Mouse (Mus musculus): Measurements from ENCODE around the gene Tnfsf9. TPM values are rescaled to one million over a fixed set of nuclear protein-coding genes. Genes with fewer than 3 reads are reported as not detected.
A peak's percentile ranks its signal among the peaks of the same experiment; 100 is the strongest.

Gene Tnfsf9
- 8.0 and 8.8 TPM in 2 replicates for polyA plus RNA-seq (2016; fragmentation: Nextera tagmentation; extraction: Ambion mirVana)

- peak within 1 kb of the TSS; percentile 88 for H3K27ac ChIP-seq (replicated peaks)
- WGBS = under 1% methylated on average over 61 of the region's 61 CpGs
These were observed at the start of gene Tnfsf9 for GRCm38 (mm10) chr17:57105181-57106034. Gene Tnfsf9, plus strand, starts transcription at chr17:57105325.

GRCm38 (mm10) chr17:57056246-57056645 is 48.9 kb upstream of the Tnfsf9 start:
- DNase-seq (ENCODE audit: low spot score) = no peak
- H3K4me1 ChIP-seq = peaks cover 25% of the 10 kb centered on the region
- H3K9me3 ChIP-seq = no peaks in the 10 kb centered on the region
- H3K36me3 ChIP-seq (replicated peaks) = peaks cover 34% of the 10 kb centered on the region
- H3K27ac ChIP-seq (replicated peaks) = no peak overlapping the region
- peaks cover 26% of the 10 kb centered on the region for H3K27me3 ChIP-seq (replicated peaks; ENCODE audit: low read depth, poor library complexity, severe bottlenecking)
- WGBS = 80% methylated on average over 3 of the region's 3 CpGs
- no peak overlapping the region for H3K4me3 ChIP-seq

More at GRCm38 (mm10) chr17:57105181-57106034, at the start of gene Tnfsf9:
- peaks cover 30% of the 10 kb centered on the region for H3K4me1 ChIP-seq
- no peaks in the 10 kb centered on the region for H3K9me3 ChIP-seq
- no peaks in the 10 kb centered on the region for H3K36me3 ChIP-seq (replicated peaks)
- H3K27me3 ChIP-seq (replicated peaks; ENCODE audit: low read depth, poor library complexity, severe bottlenecking) = 0 out of 2 replicates have a peak, but pooled peaks cover 3% of the 10 kb centered on the region
- DNase-seq (ENCODE audit: low spot score) = peak; percentile 84
- H3K4me3 ChIP-seq = peak within 1 kb of the TSS; percentile 80

- peaks cover 36% of the 10 kb centered on the region for H3K4me1 ChIP-seq
- no peaks in the 10 kb centered on the region for H3K9me3 ChIP-seq
- WGBS = 0% methylated on average over 22 of the region's 22 CpGs
- peaks cover 53% of the 10 kb centered on the region for H3K27me3 ChIP-seq (replicated peaks; ENCODE audit: low read depth, poor library complexity, severe bottlenecking)
- peak; percentile 46 for DNase-seq (ENCODE audit: low spot score)
- peak within 1 kb of the TSS; percentile 82 for H3K27ac ChIP-seq (replicated peaks)
- H3K36me3 ChIP-seq (replicated peaks) = peaks cover 15% of the 10 kb centered on the region; the same call in 1 of the 2 replicates
- H3K4me3 ChIP-seq = peak within 1 kb of the TSS; percentile 88
These were observed 46.1 kb upstream of the Tnfsf9 start, which contains the start of gene Crb3 for GRCm38 (mm10) chr17:57058891-57059485. Gene Crb3, plus strand, starts transcription at chr17:57059105.

- 0% methylated on average over 38 of the region's 45 CpGs for WGBS
- peaks cover 36% of the 10 kb centered on the region for H3K4me1 ChIP-seq
- H3K9me3 ChIP-seq = no peaks in the 10 kb centered on the region
- peaks cover 59% of the 10 kb centered on the region for H3K27me3 ChIP-seq (replicated peaks; ENCODE audit: low read depth, poor library complexity, severe bottlenecking)
- 0 out of 2 replicates have a peak, but pooled peaks cover 15% of the 10 kb centered on the region for H3K36me3 ChIP-seq (replicated peaks)
- H3K27ac ChIP-seq (replicated peaks) = peak within 1 kb of the TSS; percentile 82
- DNase-seq (ENCODE audit: low spot score) = peak; percentile 90
- H3K4me3 ChIP-seq = peak within 1 kb of the TSS; percentile 88
These were observed 45.6 kb upstream of the Tnfsf9 start, which contains the start of gene Slc25a23 for GRCm38 (mm10) chr17:57059486-57059977. Gene Slc25a23, minus strand, starts transcription at chr17:57059863.

- Histone ChIP-seq H3K27me3 (replicated peaks; ENCODE audit: low read depth, poor library complexity, severe bottlenecking) (peaks cover 67% of the 10 kb centered on the region), H3K36me3 (replicated peaks) (0 out of 2 replicates have a peak, but pooled peaks cover 9% of the 10 kb centered on the region), H3K4me1 (peaks cover 36% of the 10 kb centered on the region), H3K27ac (replicated peaks) (peak overlapping the region; percentile 82), H3K4me3 (peak overlapping the region; percentile 88), H3K9me3 (no peaks in the 10 kb centered on the region)
- DNase-seq (ENCODE audit: low spot score) = peak; percentile 93
- WGBS = under 1% methylated on average over 44 of the region's 44 CpGs
These were observed 44.8 kb upstream of the Tnfsf9 start for GRCm38 (mm10) chr17:57060231-57060801.

GRCm38 (mm10) chr17:57061069-57061468 is 44.1 kb upstream of the Tnfsf9 start:
- DNase-seq (ENCODE audit: low spot score) = no peak
- H3K9me3 ChIP-seq = no peaks in the 10 kb centered on the region
- peak overlapping the region; percentile 88 for H3K4me3 ChIP-seq
- H3K36me3 ChIP-seq (replicated peaks) = 0 out of 2 replicates have a peak, but pooled peaks cover 4% of the 10 kb centered on the region
- WGBS = 47% methylated on average over 10 of the region's 10 CpGs
- peaks cover 36% of the 10 kb centered on the region for H3K4me1 ChIP-seq
- no peak overlapping the region for H3K27ac ChIP-seq (replicated peaks)
- H3K27me3 ChIP-seq (replicated peaks; ENCODE audit: low read depth, poor library complexity, severe bottlenecking) = peaks cover 70% of the 10 kb centered on the region

- peaks cover 79% of the 10 kb centered on the region for H3K27me3 ChIP-seq (replicated peaks; ENCODE audit: low read depth, poor library complexity, severe bottlenecking)
- no peaks in the 10 kb centered on the region for H3K9me3 ChIP-seq
- 1% methylated on average over 39 of the region's 39 CpGs for WGBS
- DNase-seq (ENCODE audit: low spot score) = peak; percentile 58
- H3K4me3 ChIP-seq = peak overlapping the region; percentile 51
- H3K4me1 ChIP-seq = peaks cover 36% of the 10 kb centered on the region
- H3K27ac ChIP-seq (replicated peaks) = peak overlapping the region; percentile 7; the same call in 1 of the 2 replicates
- no peaks in the 10 kb centered on the region for H3K36me3 ChIP-seq (replicated peaks)
These were observed 43.1 kb upstream of the Tnfsf9 start for GRCm38 (mm10) chr17:57062011-57062521.

- under 1% methylated on average over 22 of the region's 22 CpGs for WGBS
- H3K36me3 ChIP-seq (replicated peaks) = no peaks in the 10 kb centered on the region
- H3K4me1 ChIP-seq = peaks cover 36% of the 10 kb centered on the region
- H3K4me3 ChIP-seq = peak overlapping the region; percentile 51
- DNase-seq (ENCODE audit: low spot score) = peak; percentile 26
- H3K27ac ChIP-seq (replicated peaks) = peak overlapping the region; percentile 7; the same call in 1 of the 2 replicates
- H3K27me3 ChIP-seq (replicated peaks; ENCODE audit: low read depth, poor library complexity, severe bottlenecking) = peaks cover 78% of the 10 kb centered on the region
- no peaks in the 10 kb centered on the region for H3K9me3 ChIP-seq
These were observed 42.6 kb upstream of the Tnfsf9 start for GRCm38 (mm10) chr17:57062548-57062947.

- Histone ChIP-seq H3K36me3 (replicated peaks) (no peaks in the 10 kb centered on the region), H3K27me3 (replicated peaks; ENCODE audit: low read depth, poor library complexity, severe bottlenecking) (peaks cover 74% of the 10 kb centered on the region), H3K27ac (replicated peaks) (no peak overlapping the region), H3K9me3 (no peaks in the 10 kb centered on the region), H3K4me3 (peak overlapping the region; percentile 51; the same call in 1 of the 2 replicates), H3K4me1 (peaks cover 35% of the 10 kb centered on the region)
- whole genome bisulfite sequencing = 10% methylated on average over 8 of the region's 8 CpGs
- DNase-seq (ENCODE audit: low spot score) = no peak
These were observed 42.1 kb upstream of the Tnfsf9 start for GRCm38 (mm10) chr17:57063031-57063430.

GRCm38 (mm10) chr17:57066908-57067307 is 38.2 kb upstream of the Tnfsf9 start:
- H3K36me3 ChIP-seq (replicated peaks) = no peaks in the 10 kb centered on the region
- H3K9me3 ChIP-seq = no peaks in the 10 kb centered on the region
- 63% methylated on average over 5 of the region's 5 CpGs for WGBS
- H3K27ac ChIP-seq (replicated peaks) = no peak overlapping the region
- peaks cover 67% of the 10 kb centered on the region for H3K27me3 ChIP-seq (replicated peaks; ENCODE audit: low read depth, poor library complexity, severe bottlenecking)
- no peak for DNase-seq (ENCODE audit: low spot score)
- H3K4me3 ChIP-seq = no peak overlapping the region
- H3K4me1 ChIP-seq = peaks cover 19% of the 10 kb centered on the region

GRCm38 (mm10) chr17:57070272-57070671 is 34.9 kb upstream of the Tnfsf9 start:
- Histone ChIP-seq H3K27ac (replicated peaks) (peak overlapping the region; percentile 60), H3K9me3 (no peaks in the 10 kb centered on the region), H3K4me3 (peak overlapping the region; percentile 45), H3K27me3 (replicated peaks; ENCODE audit: low read depth, poor library complexity, severe bottlenecking) (peaks cover 44% of the 10 kb centered on the region), H3K4me1 (peaks cover 14% of the 10 kb centered on the region), H3K36me3 (replicated peaks) (no peaks in the 10 kb centered on the region)
- 10% methylated on average over 9 of the region's 9 CpGs for WGBS
- DNase-seq (ENCODE audit: low spot score) = no peak

- WGBS = 3% methylated on average over 11 of the region's 11 CpGs
- Histone ChIP-seq H3K27ac (replicated peaks) (peak overlapping the region; percentile 60), H3K36me3 (replicated peaks) (no peaks in the 10 kb centered on the region), H3K4me3 (peak overlapping the region; percentile 45), H3K9me3 (no peaks in the 10 kb centered on the region), H3K4me1 (peaks cover 14% of the 10 kb centered on the region), H3K27me3 (replicated peaks; ENCODE audit: low read depth, poor library complexity, severe bottlenecking) (peaks cover 40% of the 10 kb centered on the region)
- DNase-seq (ENCODE audit: low spot score) = peak; percentile 77
These were observed 34.4 kb upstream of the Tnfsf9 start for GRCm38 (mm10) chr17:57070699-57071098.

Data from embryonic facial prominence, embryonic 10.5 days (tissue).